Mouse (Mus musculus) E14TG2a.4 (cell line): Measurements from ENCODE around the gene Sp4.
A peak's percentile ranks its signal among the peaks of the same experiment; 100 is the strongest.

Source experiments
- H3K27me3 ChIP-seq: 2 replicates; pipeline ENCODE4 v1.6.1; 2014; ENCODE audit warnings: low read length, control low read depth; ENCODE audit not compliant: insufficient read depth
- H3K36me3 ChIP-seq: 2 replicates; pipeline ENCODE4 v1.6.1; 2014; ENCODE audit warnings: low read length, control low read depth; ENCODE audit not compliant: insufficient read depth
- H3K4me1 ChIP-seq: replicated peaks from 2 replicates; pipeline ENCODE4 v1.6.1; 2014; ENCODE audit warnings: low read depth, low read length, control low read depth
- H3K4me3 ChIP-seq: replicated peaks from 2 replicates; pipeline ENCODE4 v1.5.1; 2014; ENCODE audit warnings: mild to moderate bottlenecking, low read length
- H3K9me3 ChIP-seq: 2 replicates; pipeline ENCODE4 v1.6.1; 2014; ENCODE audit warnings: low read length, control low read depth
- CTCF ChIP-seq: conservative IDR thresholded peaks from 2 replicates; pipeline ENCODE4 v1.5.1; 2014; ENCODE audit warnings: low read length
- NANOG ChIP-seq: IDR thresholded peaks from 2 replicates; pipeline ENCODE4 v1.6.1; 2014; ENCODE audit warnings: borderline replicate concordance, low read length, mixed read lengths
- POU5F1 ChIP-seq: IDR thresholded peaks from 2 replicates; pipeline ENCODE4 v1.6.1; 2014; ENCODE audit warnings: low read length, borderline replicate concordance

Gene Sp4

DNA sequence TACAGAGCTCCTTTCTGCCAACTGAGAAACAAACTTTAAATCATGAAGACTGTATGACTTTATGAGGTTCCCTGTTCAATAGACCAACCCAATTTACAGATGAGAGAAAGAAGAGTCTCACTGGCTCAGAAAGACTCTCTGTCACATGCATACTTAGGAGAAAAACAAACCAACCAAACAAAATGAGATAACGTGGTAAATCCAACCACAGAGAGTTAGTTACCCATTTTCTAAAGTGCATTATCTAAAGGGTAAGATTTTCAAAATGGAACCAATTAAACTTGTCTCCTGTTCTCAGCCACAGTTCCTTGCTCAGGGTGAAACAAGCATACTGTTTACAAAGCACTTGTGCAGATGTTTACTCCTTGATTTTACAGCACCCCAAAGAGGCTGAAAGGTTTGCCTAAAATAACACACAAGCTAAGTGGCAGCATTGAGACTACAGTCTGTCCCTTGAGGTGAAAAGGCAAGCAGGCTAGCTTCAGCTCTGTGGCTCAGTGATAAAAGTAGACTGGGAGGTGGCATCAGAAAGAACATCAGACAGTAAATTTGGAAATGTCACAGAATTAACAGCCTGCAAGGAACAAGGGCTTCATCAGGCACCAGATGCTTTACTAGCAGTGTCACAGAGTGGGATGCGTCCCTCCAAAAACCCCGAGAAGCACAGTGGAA is 12.7 kb upstream of the Sp4 start:
- H3K27me3 ChIP-seq = no peaks in the 10 kb centered on the region
- H3K4me3 ChIP-seq = no peak overlapping the region
- no peaks in the 10 kb centered on the region for H3K4me1 ChIP-seq
- H3K9me3 ChIP-seq = no peaks in the 10 kb centered on the region
- no peaks in the 10 kb centered on the region for H3K36me3 ChIP-seq
- TF ChIP-seq POU5F1 (no peak), CTCF (no peak)

DNA sequence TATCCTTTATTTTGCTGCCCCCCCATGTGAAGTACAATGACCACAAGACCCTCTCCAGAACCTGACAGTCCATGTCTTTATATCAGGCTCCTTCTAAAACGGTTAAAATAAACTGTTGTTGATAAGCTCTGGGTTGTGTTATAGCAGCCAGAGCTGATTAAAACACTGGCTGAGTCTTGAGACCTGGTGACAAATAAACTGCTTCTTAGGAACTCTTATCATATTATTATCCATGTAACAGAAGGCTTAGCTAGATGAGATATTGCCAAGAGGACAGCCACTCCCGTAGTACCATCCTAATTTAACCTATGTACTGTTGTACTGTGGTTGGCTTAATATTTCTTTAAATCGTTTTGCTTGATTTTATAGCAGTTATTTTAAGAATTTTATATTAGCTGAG is 2.3 kb upstream of the Sp4 start:
- Histone ChIP-seq H3K36me3 (peaks cover 10% of the 10 kb centered on the region), H3K4me1 (peaks cover 37% of the 10 kb centered on the region)
- TF ChIP-seq NANOG = no peak

DNA sequence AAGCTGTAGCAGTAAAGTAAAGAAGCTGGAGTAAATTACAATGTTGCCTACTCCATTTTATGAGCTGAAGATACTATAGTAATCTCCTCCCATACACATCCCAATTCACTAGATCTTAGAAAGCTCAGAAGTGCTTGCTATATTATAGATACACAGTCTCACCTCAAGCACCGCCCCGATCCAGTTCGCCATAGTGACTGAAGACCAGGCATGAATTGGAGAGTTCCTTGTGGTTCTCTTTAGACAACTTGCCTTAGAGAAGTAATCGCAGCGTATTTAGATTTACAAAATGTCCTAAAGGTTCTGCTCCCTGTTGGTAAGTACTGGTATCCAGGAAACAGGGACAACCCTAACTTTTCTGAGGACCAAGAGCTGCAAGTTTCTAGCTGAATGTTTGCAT is 1.8 kb upstream of the Sp4 start:
- no peaks in the 10 kb centered on the region for H3K27me3 ChIP-seq
- peaks cover 12% of the 10 kb centered on the region for H3K36me3 ChIP-seq
- H3K4me1 ChIP-seq = peaks cover 39% of the 10 kb centered on the region
- no peaks in the 10 kb centered on the region for H3K9me3 ChIP-seq
- peak overlapping the region; percentile 100 for H3K4me3 ChIP-seq
- TF ChIP-seq CTCF = no peak
- TF ChIP-seq POU5F1 = no peak
- TF ChIP-seq NANOG = no peak

More for the DNA sequence above, 2.3 kb upstream of the Sp4 start:
- no peaks in the 10 kb centered on the region for H3K27me3 ChIP-seq
- no peak overlapping the region for H3K4me3 ChIP-seq
- no peaks in the 10 kb centered on the region for H3K9me3 ChIP-seq

DNA sequence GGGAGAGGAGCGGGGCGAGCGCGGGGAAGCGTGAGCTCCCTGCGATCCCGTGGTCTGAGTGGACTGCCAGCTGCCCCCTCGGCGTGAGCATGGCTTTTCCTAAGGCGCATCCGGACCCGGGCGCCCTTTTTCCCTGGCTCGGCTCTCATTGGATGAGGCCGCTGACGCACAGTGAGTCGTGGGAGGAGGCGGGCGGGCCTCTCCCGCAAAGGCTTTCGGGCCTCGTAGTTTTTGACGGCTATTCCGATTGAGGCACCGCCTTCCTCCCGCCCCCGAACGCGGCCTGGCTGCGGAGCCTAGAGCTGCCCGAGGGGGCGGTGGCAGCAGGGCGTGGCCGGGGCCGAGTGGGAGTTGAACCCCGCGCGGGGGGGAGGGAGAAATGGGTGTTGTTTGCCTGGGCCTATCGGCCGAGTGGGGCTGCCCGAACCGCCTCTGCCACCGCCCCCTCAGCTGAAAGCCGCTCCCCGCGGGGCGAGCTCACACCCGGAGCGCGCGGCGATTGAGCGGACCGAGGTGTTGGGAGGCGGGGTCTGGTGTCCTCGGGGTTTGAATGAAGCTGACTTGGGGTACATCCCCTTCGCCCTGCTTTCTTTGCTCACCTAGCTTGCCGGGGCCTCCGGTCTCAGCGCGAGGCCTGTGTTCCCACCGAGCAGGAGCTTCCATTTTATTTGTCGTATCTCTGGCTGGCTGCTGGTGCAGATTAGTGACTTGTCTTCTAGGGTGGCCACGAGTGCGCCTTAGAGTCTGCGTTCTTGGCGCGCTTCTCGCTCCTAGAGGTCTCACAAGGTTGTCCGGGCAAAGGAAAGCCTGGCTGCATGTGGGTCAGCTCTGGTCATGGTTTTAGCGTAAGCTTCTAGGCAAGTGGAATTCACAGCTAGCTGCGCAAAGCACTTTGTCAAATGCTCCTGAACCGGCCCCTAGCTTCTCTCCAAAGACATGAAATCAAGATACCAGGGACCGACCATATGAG is 911 bp upstream of the Sp4 start:
- Histone ChIP-seq H3K4me3 (peak overlapping the region; percentile 100), H3K27me3 (no peaks in the 10 kb centered on the region), H3K36me3 (peaks cover 12% of the 10 kb centered on the region), H3K4me1 (peaks cover 39% of the 10 kb centered on the region), H3K9me3 (no peaks in the 10 kb centered on the region)
- TF ChIP-seq CTCF = no peak
- no peak for TF ChIP-seq NANOG
- no peak for TF ChIP-seq POU5F1

DNA sequence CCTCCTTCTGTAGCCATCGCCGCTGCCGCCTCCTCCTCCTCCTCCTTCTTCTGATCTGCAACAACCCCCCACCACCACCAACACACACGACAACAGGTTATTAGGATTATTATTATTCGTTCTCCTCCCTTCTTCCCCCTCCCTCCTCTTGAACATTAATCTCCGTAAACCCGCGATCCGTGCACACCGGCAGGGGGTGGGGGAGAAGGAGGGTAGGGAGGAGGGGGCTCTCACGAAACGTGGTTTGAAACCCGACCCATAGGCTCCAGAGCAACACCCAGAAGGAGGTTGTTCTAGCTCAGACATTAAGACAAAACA is 527 bp downstream of the Sp4 start:
- TF ChIP-seq NANOG (no peak), POU5F1 (no peak), CTCF (no peak)
- H3K4me1 ChIP-seq = peaks cover 35% of the 10 kb centered on the region
- H3K4me3 ChIP-seq = peak overlapping the region; percentile 100
- peaks cover 12% of the 10 kb centered on the region for H3K36me3 ChIP-seq
- no peaks in the 10 kb centered on the region for H3K27me3 ChIP-seq
- no peaks in the 10 kb centered on the region for H3K9me3 ChIP-seq

DNA sequence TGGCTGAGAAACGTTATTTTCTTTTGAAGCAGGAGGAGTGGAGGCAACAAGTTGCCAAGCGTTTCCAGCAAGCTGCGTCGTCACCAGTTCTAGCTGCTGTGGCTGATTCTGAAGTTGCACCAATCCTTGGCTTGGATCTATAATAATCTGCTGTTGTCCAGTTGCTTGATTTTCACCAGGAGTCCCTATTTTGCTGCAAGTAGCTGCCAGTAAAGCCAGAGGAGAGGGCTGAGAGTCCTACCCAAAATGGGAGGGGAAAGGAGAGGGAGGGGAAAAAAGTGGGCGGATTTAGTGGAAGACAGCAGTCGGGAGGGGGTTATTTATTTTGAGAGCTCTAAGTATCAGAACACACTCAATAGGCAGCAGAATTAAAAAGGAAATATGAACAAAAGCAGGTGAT is 1.3 kb downstream of the Sp4 start:
- Histone ChIP-seq H3K9me3 (no peaks in the 10 kb centered on the region), H3K4me3 (peak overlapping the region; percentile 100), H3K27me3 (no peaks in the 10 kb centered on the region), H3K36me3 (peaks cover 12% of the 10 kb centered on the region), H3K4me1 (peaks cover 33% of the 10 kb centered on the region)
- TF ChIP-seq NANOG (no peak), POU5F1 (no peak), CTCF (no peak)

DNA sequence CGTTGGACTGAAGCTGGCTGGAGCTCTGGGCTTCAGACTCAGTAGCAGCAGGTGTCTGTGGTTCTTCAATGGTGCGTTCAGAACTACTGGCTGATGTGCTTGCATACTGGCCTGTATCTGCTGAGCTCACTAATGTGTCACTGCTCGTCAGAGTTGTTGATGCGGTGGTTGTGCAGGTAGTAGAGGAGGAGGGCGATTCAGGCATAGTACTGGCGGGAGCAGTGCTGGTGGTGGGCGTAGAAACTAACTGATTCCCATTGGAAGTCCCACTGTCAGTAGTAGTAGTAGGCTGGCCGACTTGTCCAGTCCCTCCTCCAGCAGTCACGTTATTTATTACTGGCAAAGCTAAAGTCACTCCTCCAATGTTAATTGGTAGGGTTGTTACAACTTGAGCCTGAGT is 2.1 kb downstream of the Sp4 start:
- Histone ChIP-seq H3K36me3 (peaks cover 12% of the 10 kb centered on the region), H3K4me3 (no peak overlapping the region), H3K4me1 (peaks cover 33% of the 10 kb centered on the region), H3K27me3 (no peaks in the 10 kb centered on the region), H3K9me3 (no peaks in the 10 kb centered on the region)
- TF ChIP-seq NANOG = no peak
- no peak for TF ChIP-seq POU5F1
- no peak for TF ChIP-seq CTCF

DNA sequence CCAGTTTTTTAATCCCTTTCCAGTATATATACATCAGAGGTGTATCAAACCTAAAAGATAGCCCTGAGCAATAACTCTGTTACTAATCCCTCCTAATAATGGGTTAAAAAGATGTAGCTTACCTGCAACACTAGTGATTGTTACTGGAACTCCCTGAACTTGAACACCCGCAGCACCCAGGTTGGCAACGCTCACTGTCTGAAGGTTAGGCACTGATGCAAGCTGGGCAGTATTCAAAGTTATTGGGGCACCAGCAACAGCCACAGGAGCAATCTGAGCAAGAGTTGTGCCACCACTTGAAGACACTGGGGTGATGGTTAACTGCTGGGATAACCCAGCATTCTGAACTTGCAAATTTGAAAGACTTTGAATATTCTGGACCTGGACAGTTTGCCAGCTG is 2.7 kb downstream of the Sp4 start:
- Histone ChIP-seq H3K9me3 (no peaks in the 10 kb centered on the region), H3K27me3 (no peaks in the 10 kb centered on the region), H3K4me1 (peaks cover 33% of the 10 kb centered on the region), H3K36me3 (peaks cover 12% of the 10 kb centered on the region), H3K4me3 (no peak overlapping the region)
- TF ChIP-seq CTCF (no peak), POU5F1 (no peak), NANOG (no peak)
